Mouse (Mus musculus): ENCODE data around the gene Itgb1.

Gene Itgb1

GRCm38 (mm10) chr8:128734118-128734517 is 48.7 kb downstream of the Itgb1 start:
- ChIA-PET CTCF (no interaction called here), POLR2A (no interaction called here)

GRCm38 (mm10) chr8:128735692-128736091 is 50.2 kb downstream of the Itgb1 start:
- ChIA-PET POLR2A (no interaction called here), CTCF (no interaction called here)
